Mouse (Mus musculus) ES-E14 (cell line): ENCODE data around the gene Tfrc. TPM values are rescaled to one million over a fixed set of nuclear protein-coding genes. Genes with fewer than 3 reads are reported as not detected.
"Not testable (repeated sequence)": the region's sequence is repeated elsewhere in the genome, so short reads cannot be mapped to it uniquely, and the experiment has no call there.

Experiments
- DNase-seq: peaks from one replicate; pipeline ENCODE4 v3.0.0-alpha.2; 2013; ENCODE audit warnings: low read depth, low spot score
- H3K27ac ChIP-seq: 2 replicates; pipeline ENCODE4 v1.5.1; 2012; ENCODE audit warnings: low read depth, mild to moderate bottlenecking, low read length, moderate library complexity, mixed read lengths; ENCODE audit not compliant: poor library complexity, insufficient read depth, severe bottlenecking
- H3K36me3 ChIP-seq: 2 replicates; pipeline ENCODE4 v1.6.1; 2012; ENCODE audit warnings: mild to moderate bottlenecking, low read length, moderate library complexity, mixed read lengths; ENCODE audit not compliant: control insufficient read depth, poor library complexity, insufficient read depth, severe bottlenecking
- H3K4me1 ChIP-seq, 2 experiments: fragments of 150-350 bp in 1 of 2; sonication (generic) in 1 of 2; 2 replicates each; pipeline ENCODE4 v1.6.1; 2012; ENCODE audit warnings: low read length in 2 of 2, mild to moderate bottlenecking in 1 of 2, mixed read lengths in 1 of 2; ENCODE audit not compliant: control insufficient read depth in 2 of 2, insufficient read depth in 2 of 2, poor library complexity in 1 of 2
- H3K4me3 ChIP-seq, 2 experiments: fragments of 150-350 bp in 1 of 2; sonication (generic) in 1 of 2; 2 replicates each; pipeline ENCODE4 v1.5.1; 2012; ENCODE audit warnings: low read length in 2 of 2, low read depth in 1 of 2, mild to moderate bottlenecking in 1 of 2, mixed read lengths in 1 of 2; ENCODE audit not compliant: insufficient read depth in 1 of 2, poor library complexity in 1 of 2, severe bottlenecking in 1 of 2
- H3K9ac ChIP-seq: 2 replicates; pipeline ENCODE4 v1.6.1; 2012; ENCODE audit warnings: low read depth, mild to moderate bottlenecking, low read length, mixed read lengths; ENCODE audit not compliant: poor library complexity, insufficient read depth, severe bottlenecking
- H3K9me3 ChIP-seq: fragments of 150-350 bp; sonication (generic); 2 replicates; pipeline ENCODE4 v1.6.1; 2012; ENCODE audit warnings: low read depth, mild to moderate bottlenecking, low read length; ENCODE audit not compliant: control insufficient read depth, insufficient read depth
- CHD2 ChIP-seq: IDR thresholded peaks from 2 replicates; pipeline ENCODE4 v1.6.1; 2014; ENCODE audit warnings: mild to moderate bottlenecking, low read depth, low read length, inconsistent platforms
- HCFC1 ChIP-seq: IDR thresholded peaks from 2 replicates; pipeline ENCODE4 v1.6.1; 2012; ENCODE audit warnings: low read length, inconsistent platforms, borderline replicate concordance; ENCODE audit not compliant: insufficient read depth
- MAFK ChIP-seq: IDR thresholded peaks from 2 replicates; pipeline ENCODE4 v1.6.1; 2014; ENCODE audit warnings: mild to moderate bottlenecking, low read depth, low read length, inconsistent platforms; ENCODE audit not compliant: insufficient read depth
- ZC3H11A ChIP-seq: IDR thresholded peaks from 2 replicates; pipeline ENCODE4 v1.6.1; 2012; ENCODE audit warnings: low read depth, mild to moderate bottlenecking, inconsistent platforms, low read length, borderline replicate concordance
- ZNF384 ChIP-seq: IDR thresholded peaks from 2 replicates; pipeline ENCODE4 v1.6.1; 2012; ENCODE audit warnings: low read depth, low read length, inconsistent platforms
- in situ Hi-C, 2 experiments: fragments of 600-800 bp; cut with MboI; formaldehyde crosslinking; loops; one replicate each; pipeline ENCODE4 v1.15.1; 2025; ENCODE audit warnings: low sequenced_read_pairs in 2 of 2, inconsistent platforms in 1 of 2; ENCODE audit not compliant: unreplicated experiment in 2 of 2
- total RNA-seq: library from RNA; depleted of rRNA; stranded (reverse); fragments of 300-350 nt; gene quantifications from 2 replicates; pipeline ENCODE4 v1.2.3, GENCODE M21; 2012

Gene Tfrc
- total RNA-seq, 1 experiment, result 334 TPM

DNA sequence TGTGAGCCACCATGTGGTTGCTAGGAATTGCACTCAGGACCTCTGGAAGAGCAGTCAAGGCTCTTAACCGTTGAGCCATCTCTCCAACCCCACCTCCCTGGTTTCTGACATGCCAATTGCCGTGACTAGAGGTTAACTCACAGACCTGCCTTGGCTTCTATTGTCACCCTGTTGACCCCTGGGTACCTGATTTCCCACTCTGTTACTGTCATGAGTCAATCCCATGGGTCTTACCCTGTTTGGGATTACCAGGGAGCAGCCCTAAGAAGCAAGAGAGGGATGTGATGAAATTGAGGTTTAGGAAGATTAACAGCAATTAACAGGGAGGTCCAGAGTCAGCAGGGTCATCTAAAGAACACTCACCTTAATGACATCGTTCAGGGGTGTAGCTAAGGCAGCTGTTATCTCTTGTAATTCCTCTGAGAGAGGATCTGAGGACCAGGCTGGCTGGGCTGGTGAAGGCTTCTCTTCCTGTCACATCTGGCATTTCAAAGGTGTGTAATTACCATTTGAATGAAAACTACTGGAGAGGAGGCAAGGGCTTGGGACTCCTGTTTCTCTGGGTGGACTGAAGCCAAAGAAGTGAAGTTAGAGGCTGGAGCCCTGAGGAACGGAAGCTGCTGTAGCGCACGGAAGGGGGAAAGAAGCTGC lies 28.3 kb downstream of the Tfrc start:
- H3K4me1 ChIP-seq, result peaks cover 2 to 22% of the 10 kb centered on the region in 2 experiments; a peak in 2 of 4 replicates
- H3K36me3 ChIP-seq, result peaks cover 2% of the 10 kb centered on the region; the same call in 1 of the 2 replicates

GRCm38 (mm10) chr16:32638476-32638875 lies 29.8 kb downstream of the Tfrc start:
- H3K4me3 ChIP-seq, result no peak overlapping the region
- peak; percentile 93 for DNase-seq
- no peak overlapping the region for H3K9ac ChIP-seq
- no peaks in the 10 kb centered on the region for H3K9me3 ChIP-seq
- no peak overlapping the region for H3K27ac ChIP-seq
- TF ChIP-seq ZNF384, result no peak
- TF ChIP-seq ZC3H11A, result no peak
- TF ChIP-seq HCFC1, result no peak
- TF ChIP-seq CHD2, result no peak
- in situ Hi-C loops, result no loop called here
- H3K36me3 ChIP-seq, result no peaks in the 10 kb centered on the region
- peaks cover 3 to 26% of the 10 kb centered on the region in 2 experiments; a peak in 2 of 4 replicates for H3K4me1 ChIP-seq

More for the DNA sequence above, 28.3 kb downstream of the Tfrc start:
- in situ Hi-C loops, result no loop called here
- Histone ChIP-seq H3K4me3 (peak overlapping the region in 1 of 2 experiments; percentile 17; a peak in 1 of 4 replicates), H3K27ac (peak overlapping the region; percentile 63), H3K9me3 (no peaks in the 10 kb centered on the region), H3K9ac (no peak overlapping the region)
- DNase-seq, result peak; percentile 69
- TF ChIP-seq ZC3H11A (no peak), ZNF384 (no peak), MAFK (no peak), HCFC1 (no peak), CHD2 (no peak; the same call in 1 of the 2 replicates)

DNA sequence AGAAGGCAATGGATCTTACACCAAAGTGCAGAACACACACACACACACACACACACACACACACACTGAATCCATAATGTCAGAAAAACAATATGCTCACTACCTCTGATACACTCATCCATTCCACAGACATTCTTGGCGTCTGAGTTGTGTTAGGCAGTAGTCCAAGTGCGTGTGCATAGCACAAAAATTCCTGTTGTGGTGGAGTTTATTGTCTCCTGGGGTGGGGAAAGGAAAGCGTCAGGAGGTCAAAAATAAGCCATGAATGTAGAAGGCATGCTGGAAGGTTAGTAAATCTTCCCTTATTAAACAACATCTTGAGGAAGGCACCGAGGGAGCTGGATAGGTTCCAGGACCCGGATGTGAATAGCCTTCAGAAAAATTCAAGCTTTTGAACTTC lies 31.4 kb downstream of the Tfrc start:
- no peak overlapping the region for H3K9ac ChIP-seq
- in situ Hi-C loops, result no loop called here
- H3K4me3 ChIP-seq, result no peak overlapping the region
- no peak for DNase-seq
- H3K9me3 ChIP-seq, result no peaks in the 10 kb centered on the region
- H3K27ac ChIP-seq, result no peak overlapping the region
- H3K4me1 ChIP-seq, result peaks cover 4 to 26% of the 10 kb centered on the region in 2 experiments; a peak in 2 of 4 replicates
- H3K36me3 ChIP-seq, result no peaks in the 10 kb centered on the region
- no peak for TF ChIP-seq ZNF384
- TF ChIP-seq ZC3H11A, result no peak
- TF ChIP-seq MAFK, result no peak
- no peak for TF ChIP-seq HCFC1
- no peak for TF ChIP-seq CHD2

DNA sequence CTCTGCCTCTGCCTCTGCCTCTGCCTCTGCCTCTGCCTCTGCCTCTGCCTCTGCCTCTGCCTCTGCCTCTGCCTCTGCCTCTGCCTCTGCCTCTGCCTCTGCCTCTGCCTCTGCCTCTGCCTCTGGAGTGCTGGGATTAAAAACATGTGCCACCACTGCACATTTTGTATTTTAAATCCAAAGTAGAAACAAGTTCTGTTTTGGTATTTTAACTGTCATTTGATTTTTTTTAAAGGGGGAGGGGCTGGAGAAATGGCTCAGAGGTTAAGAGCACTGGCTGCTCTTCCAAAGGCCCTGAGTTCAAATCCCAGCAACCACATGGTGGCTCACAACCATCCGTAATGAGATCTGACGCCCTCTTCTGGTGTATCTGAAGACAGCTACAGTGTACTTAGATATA lies 32.0 kb downstream of the Tfrc start:
- H3K36me3 ChIP-seq, H3K27ac ChIP-seq, H3K9me3 ChIP-seq, in situ Hi-C loops, H3K4me3 ChIP-seq, DNase-seq, H3K9ac ChIP-seq: not testable (repeated sequence)
- peaks cover 4 to 31% of the 10 kb centered on the region in 2 experiments; a peak in 2 of 4 replicates for H3K4me1 ChIP-seq
